ENCODE assay signal across 8 mouse cellular contexts in the genomic region with DNA sequence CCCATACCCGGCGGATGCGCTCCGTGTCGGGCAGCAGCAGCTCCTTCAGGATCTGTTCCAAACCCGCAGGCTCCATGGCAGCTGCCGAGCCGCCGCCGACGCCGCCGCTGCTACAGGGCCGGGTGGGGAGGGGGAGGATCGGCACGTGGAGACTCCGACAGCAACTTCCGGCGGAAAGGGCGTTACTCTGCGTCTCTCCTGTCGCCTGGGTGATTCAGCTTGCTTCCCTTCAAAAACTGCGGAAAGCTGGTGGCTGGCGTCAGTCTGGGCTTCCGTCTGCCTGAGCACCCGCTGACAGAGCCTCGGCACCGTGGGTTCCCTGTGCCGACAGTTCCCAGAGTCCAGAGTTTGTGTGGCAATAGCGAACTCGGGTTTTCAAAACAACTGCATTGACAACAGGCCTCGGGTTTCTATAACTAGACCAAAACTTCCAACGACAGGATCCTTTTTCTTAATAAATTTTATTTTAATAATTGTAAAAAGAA. TPM values are rescaled to one million over a fixed set of nuclear protein-coding genes. Genes with fewer than 3 reads are reported as not detected.
A peak's percentile ranks its signal among the peaks of the same experiment; 100 is the strongest.
DNase-seq lines count a peak whose midpoint lies in the region; ATAC-seq lines count a peak whose summit lies in the region.

A gene (minus strand): TSS at position 435 of the 485 bp plus-strand sequence.

- peak; percentile 88 for ATAC-seq in hindbrain, embryonic 11.5 days (ENCODE audit: low FRiP score)

- no peaks in the 10 kb centered on the region for H3K27me3 ChIP-seq in hindbrain, embryonic 11.5 days (ENCODE audit: control insufficient read depth, insufficient read depth, low read length)

- peak within 1 kb of the TSS; percentile 80 for H3K9ac ChIP-seq in hindbrain, embryonic 11.5 days (ENCODE audit: low read depth, low read length)

- peak within 1 kb of the TSS; percentile 69 for H3K27ac ChIP-seq in hindbrain, embryonic 11.5 days (ENCODE audit: low read depth, low read length)

- 2% methylated on average over 33 of the region's 33 CpGs for WGBS in hindbrain, embryonic 11.5 days

- H3K9me3 ChIP-seq in hindbrain, embryonic 11.5 days (ENCODE audit: control insufficient read depth, low read length), result no peaks in the 10 kb centered on the region

- H3K4me1 ChIP-seq in hindbrain, embryonic 11.5 days (replicated peaks; ENCODE audit: control insufficient read depth, insufficient read depth, low read length), result peaks cover 3% of the 10 kb centered on the region; the same call in 1 of the 2 replicates

- DNase-seq in MN1 (ENCODE audit: low spot score), result peak; percentile 89
- peak; percentile 77 for DNase-seq in cerebellum, adult 9-10 months
- DNase-seq in frontal cortex, adult 2 months (ENCODE audit: extremely low spot score in 1 of 2, low spot score in 1 of 2), result peak; percentile 85 to 93
- peak; percentile 95 for DNase-seq in hindbrain, embryonic 11.5 days (ENCODE audit: low spot score)
- peak; percentile 86 to 88 for DNase-seq in layer of hippocampus, postnatal 10 days (ENCODE audit: low spot score in 2 of 2)
- peak; percentile 93 for DNase-seq in lung, postnatal 10 days
- DNase-seq in ovary, postnatal 36 days (ENCODE audit: low spot score), result peak; percentile 82
- DNase-seq in thymus, postnatal 25 days, result peak; percentile 87

- H3K4me3 ChIP-seq in hindbrain, embryonic 11.5 days (ENCODE audit: low read depth, low read length), result peak within 1 kb of the TSS; percentile 67

- H3K4me2 ChIP-seq in hindbrain, embryonic 11.5 days (replicated peaks; ENCODE audit: low read depth, low read length), result peak within 1 kb of the TSS; percentile 90

- H3K36me3 ChIP-seq in hindbrain, embryonic 11.5 days (ENCODE audit: control insufficient read depth, insufficient read depth, low read length), result peaks cover 9% of the 10 kb centered on the region

RNA-seq across cellular contexts. Expression of the gene that starts here (rescaled TPM):
- polyA plus RNA-seq in frontal cortex, adult 2 months (2012; rRNA removed), result 139 and 152 TPM in 2 replicates
- polyA plus RNA-seq in hindbrain, embryonic 11.5 days (2014; fragmentation: Nextera tagmentation; extraction: Ambion mirVana), result 71.2 and 73.1 TPM in 2 replicates
- total RNA-seq in layer of hippocampus, postnatal 10 days (2021), result 100 to 1,000 TPM; 131 to 145 TPM

Comparison
In these comparisons a context has a peak if more than half of its experiments do, and no peak if none do; other contexts are left out.
1. Peak in every context shown above with its lines: DNase-seq, ATAC-seq, H3K4me3 ChIP-seq and H3K27ac ChIP-seq.